Mouse (Mus musculus) kidney, embryonic 14.5 days (tissue): ENCODE measurements around the gene Rasl10b. TPM values are rescaled to one million over a fixed set of nuclear protein-coding genes. Genes with fewer than 3 reads are reported as not detected.

Experiments
- ATAC-seq: fragments of 200-750 bp; cut with Nextera tagmentation; 2 replicates; pipeline ENCODE4 v1.8.0; 2017; ENCODE audit warnings: moderate number of reproducible peaks, mild to moderate bottlenecking, moderate TSS enrichment, moderate library complexity; ENCODE audit not compliant: low FRiP score, low TSS enrichment
- H3K27ac ChIP-seq: fragments of 300-500 bp; sonication (generic); 2 replicates; pipeline ENCODE4 v1.5.1; 2014; ENCODE audit warnings: low read depth, mild to moderate bottlenecking, low read length, moderate library complexity, mixed read lengths
- H3K27me3 ChIP-seq: fragments of 300-500 bp; sonication (generic); 2 replicates; pipeline ENCODE4 v1.6.1; 2014; ENCODE audit warnings: mild to moderate bottlenecking, low read length; ENCODE audit not compliant: control insufficient read depth, insufficient read depth
- H3K36me3 ChIP-seq: fragments of 300-500 bp; sonication (generic); 2 replicates; pipeline ENCODE4 v1.6.1; 2014; ENCODE audit warnings: low read length, mixed read lengths; ENCODE audit not compliant: control insufficient read depth, insufficient read depth
- H3K4me1 ChIP-seq: fragments of 300-500 bp; sonication (generic); 2 replicates; pipeline ENCODE4 v1.6.1; 2014; ENCODE audit warnings: low read length, mixed read lengths; ENCODE audit not compliant: control insufficient read depth, insufficient read depth
- H3K4me2 ChIP-seq: fragments of 300-500 bp; sonication (generic); replicated peaks from 2 replicates; pipeline ENCODE4 v1.6.1; 2014; ENCODE audit warnings: low read depth, mild to moderate bottlenecking, low read length
- H3K4me3 ChIP-seq: fragments of 300-500 bp; sonication (generic); 2 replicates; pipeline ENCODE4 v1.5.1; 2014; ENCODE audit warnings: mild to moderate bottlenecking, low read length
- H3K9ac ChIP-seq: fragments of 300-500 bp; sonication (generic); 2 replicates; pipeline ENCODE4 v1.6.1; 2014; ENCODE audit warnings: low read depth, mild to moderate bottlenecking, low read length, moderate library complexity
- H3K9me3 ChIP-seq: fragments of 300-500 bp; sonication (generic); 2 replicates; pipeline ENCODE4 v1.6.1; 2016; ENCODE audit warnings: low read length; ENCODE audit not compliant: control insufficient read depth
- WGBS: fragments of 180-500 bp; shearing (Covaris S2); extraction: QIAGEN DNeasy Blood & Tissue Kit; methylation state at CpG from one replicate; pipeline ENCODE4 v1.1.7; 2014; 5-methylcytosine and 5-hydroxymethylcytosine counted together
- polyA plus RNA-seq: library from polyadenylated mRNA; unstranded; fragments of >200 nt; fragmentation: Nextera tagmentation; extraction: Ambion mirVana; gene quantifications from 2 replicates; pipeline ENCODE4 v1.2.1, GENCODE M21; 2014

The Rasl10b gene
- polyA plus RNA-seq, 1 experiment from 2014 or later = 0.61 TPM

DNA sequence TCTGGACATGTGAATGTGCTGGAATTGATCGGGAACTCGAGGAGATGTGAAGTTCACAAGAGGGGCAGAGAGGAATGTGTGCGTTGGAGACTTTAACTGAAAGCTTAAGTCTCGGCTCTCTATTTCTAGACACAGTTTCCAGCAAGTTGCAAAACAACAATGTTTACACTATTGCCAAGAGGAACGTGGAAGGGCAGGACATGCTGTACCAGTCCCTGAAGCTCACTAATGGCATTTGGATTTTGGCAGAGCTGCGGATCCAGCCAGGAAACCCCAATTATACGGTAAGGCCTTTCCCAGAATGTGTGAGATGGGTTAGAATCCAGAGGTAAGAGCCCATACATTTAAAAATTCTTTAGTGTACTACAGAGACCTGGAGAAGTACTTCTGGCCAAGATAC, 11.3 kb upstream of the Rasl10b start:
- ATAC-seq = no peak
- H3K4me2 ChIP-seq = no peak overlapping the region
- 94% methylated on average over 7 of the region's 7 CpGs for WGBS
- H3K4me1 ChIP-seq = no peaks in the 10 kb centered on the region
- H3K4me3 ChIP-seq = no peak overlapping the region
- no peaks in the 10 kb centered on the region for H3K27me3 ChIP-seq
- no peak overlapping the region for H3K9ac ChIP-seq
- H3K9me3 ChIP-seq = no peaks in the 10 kb centered on the region
- no peak overlapping the region for H3K27ac ChIP-seq
- peaks cover 72% of the 10 kb centered on the region for H3K36me3 ChIP-seq

DNA sequence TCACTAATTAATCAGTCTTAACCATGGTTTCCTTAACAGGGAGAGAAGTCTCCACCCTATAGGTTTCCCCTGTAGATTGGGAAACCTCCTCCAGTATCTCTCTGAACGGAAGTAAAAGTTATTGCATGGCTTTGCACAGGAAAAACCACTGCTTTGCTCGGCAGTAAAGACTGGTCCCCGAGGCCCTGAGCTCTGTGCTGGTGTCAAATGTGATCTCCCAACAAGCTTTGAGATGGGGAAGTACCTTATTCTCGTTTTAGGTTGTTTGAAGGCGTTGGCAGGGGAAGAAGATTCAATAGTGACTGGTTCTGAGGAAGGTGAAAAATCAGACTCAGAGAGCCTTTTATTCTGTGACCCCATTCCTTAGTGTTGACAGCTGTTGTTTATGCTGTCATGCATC, 10.2 kb upstream of the Rasl10b start:
- Histone ChIP-seq H3K36me3 (peaks cover 74% of the 10 kb centered on the region), H3K4me2 (no peak overlapping the region), H3K4me1 (no peaks in the 10 kb centered on the region), H3K9me3 (no peaks in the 10 kb centered on the region), H3K9ac (no peak overlapping the region), H3K4me3 (no peak overlapping the region), H3K27me3 (no peaks in the 10 kb centered on the region), H3K27ac (no peak overlapping the region)
- no peak for ATAC-seq
- WGBS = 81% methylated on average over 5 of the region's 5 CpGs

DNA sequence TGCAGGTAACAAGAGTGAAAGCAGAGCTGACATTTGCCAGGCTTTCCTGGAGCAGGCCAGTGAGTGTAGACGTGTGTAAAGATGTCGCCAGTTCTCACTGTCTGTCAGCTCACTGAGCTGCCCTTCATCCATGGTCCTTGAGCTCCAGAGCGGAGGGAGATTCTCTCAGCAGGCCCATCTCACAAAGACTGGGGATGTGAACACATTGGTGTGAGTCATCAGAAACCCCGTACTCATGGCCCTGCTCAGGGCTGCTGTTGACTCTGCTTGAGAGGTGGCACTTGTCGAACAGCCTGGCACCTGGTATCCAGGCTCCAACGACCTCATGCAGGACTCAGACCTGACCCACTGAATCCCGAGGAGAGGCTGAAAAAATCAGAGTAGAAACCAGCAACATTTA, 5.2 kb upstream of the Rasl10b start:
- Histone ChIP-seq H3K9me3 (no peaks in the 10 kb centered on the region), H3K4me2 (no peak overlapping the region), H3K4me1 (no peaks in the 10 kb centered on the region), H3K9ac (no peak overlapping the region), H3K27me3 (no peaks in the 10 kb centered on the region), H3K4me3 (no peak overlapping the region), H3K27ac (no peak overlapping the region), H3K36me3 (peaks cover 48% of the 10 kb centered on the region)
- WGBS = 85% methylated on average over 7 of the region's 7 CpGs
- ATAC-seq = no peak

DNA sequence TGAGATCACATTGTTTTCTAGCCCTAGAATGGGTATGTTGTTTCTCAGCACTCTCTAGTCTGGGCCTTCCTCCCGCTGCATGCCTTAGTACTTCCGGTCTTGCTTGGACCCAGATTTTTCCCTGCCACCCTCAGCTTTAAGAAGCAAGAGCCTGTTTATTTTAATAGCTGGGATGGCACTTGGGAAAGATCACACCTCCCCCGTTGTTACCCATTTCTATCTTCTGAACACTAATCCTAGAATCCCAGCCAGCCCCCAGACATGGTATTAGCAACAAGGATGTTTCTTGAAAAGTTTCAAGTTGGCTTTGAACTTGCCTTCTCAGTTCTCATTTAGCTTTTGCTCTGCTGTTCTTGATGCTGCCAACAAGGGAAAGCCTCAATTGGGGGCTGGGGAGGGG, 2.5 kb upstream of the Rasl10b start:
- H3K36me3 ChIP-seq = peaks cover 28% of the 10 kb centered on the region
- no peaks in the 10 kb centered on the region; the same call in 1 of the 2 replicates for H3K27me3 ChIP-seq
- 64% methylated on average over 3 of the region's 3 CpGs for WGBS

DNA sequence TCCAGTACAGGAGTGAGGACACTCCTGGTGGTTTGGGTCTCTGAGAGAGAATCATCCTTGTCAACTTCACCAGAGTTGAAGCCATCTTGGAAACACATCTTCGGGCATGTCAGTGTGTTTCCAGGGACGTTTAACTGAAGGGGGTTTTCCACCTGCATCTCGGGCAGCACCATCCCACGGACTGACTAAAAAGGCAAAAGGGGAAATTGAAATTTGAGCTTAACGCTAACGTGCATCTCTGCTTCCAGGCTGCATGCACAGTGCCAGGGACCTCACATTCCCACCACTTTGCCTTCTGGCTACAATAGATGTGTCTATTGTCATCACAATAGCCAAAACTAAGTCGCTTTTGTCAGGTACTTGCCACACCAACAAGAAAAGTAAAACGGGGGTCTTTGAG, 695 bp upstream of the Rasl10b start:
- Histone ChIP-seq H3K4me1 (0 out of 2 replicates have a peak, but pooled peaks cover 3% of the 10 kb centered on the region), H3K27ac (no peak overlapping the region), H3K9ac (no peak overlapping the region), H3K4me2 (no peak overlapping the region), H3K27me3 (no peaks in the 10 kb centered on the region; the same call in 1 of the 2 replicates), H3K36me3 (peaks cover 13% of the 10 kb centered on the region; the same call in 1 of the 2 replicates), H3K4me3 (no peak overlapping the region), H3K9me3 (no peaks in the 10 kb centered on the region)
- ATAC-seq = no peak
- WGBS = 31% methylated on average over 8 of the region's 8 CpGs

More for the DNA sequence above, 2.5 kb upstream of the Rasl10b start:
- Histone ChIP-seq H3K9me3 (no peaks in the 10 kb centered on the region), H3K27ac (no peak overlapping the region), H3K4me1 (0 out of 2 replicates have a peak, but pooled peaks cover 3% of the 10 kb centered on the region), H3K9ac (no peak overlapping the region), H3K4me2 (no peak overlapping the region), H3K4me3 (no peak overlapping the region)
- ATAC-seq = no peak

DNA sequence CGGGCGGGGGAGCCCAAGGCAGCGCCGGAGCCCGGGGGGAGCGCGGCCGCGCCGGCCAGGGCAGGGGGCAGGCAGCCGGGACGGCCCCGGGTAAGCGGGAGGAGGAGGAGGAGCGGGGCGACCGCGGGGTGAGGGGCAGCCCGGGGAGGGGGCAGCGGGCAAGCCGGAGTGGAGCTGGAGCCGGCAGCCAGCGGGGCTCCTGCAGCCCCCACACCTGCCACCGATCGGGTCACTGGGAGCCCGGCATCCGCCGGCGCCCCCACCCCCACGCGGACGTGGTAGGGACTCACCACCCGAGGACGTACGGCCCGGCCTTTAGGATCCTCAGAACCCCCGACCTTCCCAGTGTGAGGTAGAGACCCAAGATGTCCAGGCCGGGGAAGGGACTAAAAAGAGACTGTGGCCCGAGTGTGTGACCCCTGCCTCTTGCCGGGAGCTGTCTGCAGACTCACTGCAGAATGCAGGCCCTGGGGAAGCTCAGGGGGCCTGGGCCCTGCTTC, 905 bp downstream of the Rasl10b start:
- Histone ChIP-seq H3K4me3 (peak overlapping the region; percentile 71), H3K4me2 (peak overlapping the region; percentile 99), H3K9ac (peak overlapping the region; percentile 70), H3K27me3 (no peaks in the 10 kb centered on the region; the same call in 1 of the 2 replicates), H3K9me3 (no peaks in the 10 kb centered on the region), H3K4me1 (0 out of 2 replicates have a peak, but pooled peaks cover 3% of the 10 kb centered on the region), H3K36me3 (no peaks in the 10 kb centered on the region), H3K27ac (no peak overlapping the region)
- WGBS = under 1% methylated on average over 18 of the region's 40 CpGs
- ATAC-seq = peak; percentile 56

DNA sequence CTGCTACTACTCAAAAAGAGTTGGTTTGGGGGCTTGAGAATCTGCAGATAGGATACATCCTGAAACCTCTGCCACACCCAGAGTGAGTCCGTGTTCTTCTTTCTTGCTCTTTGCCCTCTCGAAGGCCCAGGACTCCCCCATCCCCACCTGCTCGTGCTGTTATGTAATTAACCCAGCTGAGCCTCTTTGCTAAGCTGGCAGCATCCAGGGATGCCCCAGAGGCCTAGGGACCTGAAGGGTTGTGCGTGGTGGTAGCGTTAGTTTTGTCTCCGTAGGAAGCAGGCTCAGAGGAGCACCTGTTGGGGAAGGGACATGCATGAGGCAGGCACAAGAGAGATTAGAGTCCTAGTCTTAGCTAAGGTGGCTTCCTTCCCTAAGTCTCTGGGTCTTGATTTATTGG, 1.6 kb downstream of the Rasl10b start:
- WGBS = 51% methylated on average over 6 of the region's 6 CpGs
- no peaks in the 10 kb centered on the region; the same call in 1 of the 2 replicates for H3K27me3 ChIP-seq

DNA sequence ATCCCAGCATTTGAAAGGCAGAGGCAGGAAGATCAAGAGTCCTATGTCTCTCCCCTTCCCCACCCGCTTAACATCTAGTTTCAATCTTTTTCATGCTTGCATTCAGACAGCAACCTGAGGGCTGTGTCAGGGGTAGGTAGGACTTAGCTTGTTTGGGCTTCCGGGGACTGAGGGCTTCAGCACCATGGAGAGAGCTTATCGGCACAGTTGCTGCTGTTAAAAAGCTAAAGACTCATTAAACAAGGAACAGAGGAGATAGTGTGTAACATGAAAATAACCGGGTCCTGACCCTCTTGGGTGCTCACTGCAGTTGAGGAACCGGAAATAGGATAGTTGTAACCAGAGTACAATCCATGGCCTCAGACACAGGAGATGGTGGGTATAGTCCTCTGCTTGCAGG, 8.1 kb downstream of the Rasl10b start:
- ATAC-seq = no peak
- WGBS = 5% methylated on average over 5 of the region's 5 CpGs
- Histone ChIP-seq H3K4me1 (no peaks in the 10 kb centered on the region), H3K36me3 (no peaks in the 10 kb centered on the region), H3K4me3 (no peak overlapping the region), H3K9ac (no peak overlapping the region), H3K27me3 (peaks cover 39% of the 10 kb centered on the region), H3K4me2 (no peak overlapping the region), H3K27ac (no peak overlapping the region), H3K9me3 (no peaks in the 10 kb centered on the region)

More for the DNA sequence above, 1.6 kb downstream of the Rasl10b start:
- Histone ChIP-seq H3K4me3 (0 out of 2 replicates have a peak overlapping the region, but pooled peaks have one; percentile 71), H3K9ac (no peak overlapping the region), H3K27ac (no peak overlapping the region), H3K4me1 (0 out of 2 replicates have a peak, but pooled peaks cover 3% of the 10 kb centered on the region), H3K4me2 (peak overlapping the region; percentile 99; the same call in 1 of the 2 replicates), H3K9me3 (no peaks in the 10 kb centered on the region), H3K36me3 (no peaks in the 10 kb centered on the region)
- ATAC-seq = no peak

DNA sequence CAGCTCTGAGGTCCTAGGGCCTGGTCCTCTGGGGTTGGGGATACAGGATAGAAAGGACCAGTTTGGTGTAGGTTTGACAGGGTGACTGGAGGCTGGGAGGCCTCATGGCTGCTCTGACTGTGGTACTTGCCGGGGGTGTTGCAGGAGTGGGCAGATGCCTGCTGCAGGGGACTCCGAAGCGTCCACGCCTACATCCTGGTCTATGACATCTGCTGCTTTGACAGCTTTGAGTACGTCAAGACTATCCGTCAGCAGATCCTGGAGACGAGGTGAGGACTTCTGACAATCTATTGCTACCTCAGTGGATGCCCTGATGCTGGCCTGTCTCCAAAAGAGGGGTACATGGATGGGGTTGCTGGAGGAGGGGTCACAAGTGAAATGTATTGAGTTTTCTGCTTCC, 8.8 kb downstream of the Rasl10b start:
- Histone ChIP-seq H3K4me1 (no peaks in the 10 kb centered on the region), H3K27ac (no peak overlapping the region), H3K4me3 (no peak overlapping the region), H3K27me3 (peaks cover 39% of the 10 kb centered on the region), H3K4me2 (no peak overlapping the region), H3K36me3 (no peaks in the 10 kb centered on the region), H3K9ac (no peak overlapping the region), H3K9me3 (no peaks in the 10 kb centered on the region)
- ATAC-seq = no peak
- whole genome bisulfite sequencing = 87% methylated on average over 7 of the region's 7 CpGs
